Mouse (Mus musculus): ENCODE results near the gene Fam25c. TPM values are rescaled to one million over a fixed set of nuclear protein-coding genes. Genes with fewer than 3 reads are reported as not detected.
A peak's percentile ranks its signal among the peaks of the same experiment; 100 is the strongest.

Gene Fam25c
- polyA plus RNA-seq (2014; fragmentation: Nextera tagmentation; extraction: Ambion mirVana): not detected in 2 replicates

DNA sequence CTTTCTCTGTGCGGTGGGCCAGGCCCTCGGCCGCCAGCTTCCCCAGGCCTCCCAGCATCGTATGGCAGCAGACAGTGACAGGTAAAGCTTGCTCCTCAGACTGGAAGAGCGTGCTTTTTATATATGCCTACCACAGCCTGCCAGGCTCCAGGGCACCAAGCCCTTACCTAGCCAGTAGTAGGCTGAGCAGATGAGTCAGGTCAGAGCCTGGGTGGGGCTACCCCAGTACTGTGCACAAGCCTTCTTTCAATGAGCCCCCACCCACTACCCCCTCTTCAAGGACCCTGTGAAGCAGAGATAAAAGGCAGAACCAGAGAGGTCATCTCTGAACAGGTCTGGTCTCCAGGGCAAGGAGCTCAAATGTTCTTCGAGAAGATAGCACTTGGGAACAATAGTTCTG, at the start of gene Fam25c:
TSS of gene Fam25c (minus strand) at position 133 of the 400 bp plus-strand sequence.
- no peaks in the 10 kb centered on the region for H3K36me3 ChIP-seq (replicated peaks; ENCODE audit: control insufficient read depth, insufficient read depth)
- no peak for DNase-seq (ENCODE audit: low spot score)
- H3K27ac ChIP-seq: no peak within 1 kb of the TSS
- ATAC-seq (ENCODE audit: low FRiP score): no peak
- H3K4me2 ChIP-seq (replicated peaks): no peak within 1 kb of the TSS
- H3K9ac ChIP-seq: no peak within 1 kb of the TSS
- H3K27me3 ChIP-seq (ENCODE audit: control insufficient read depth, insufficient read depth, low read length): no peaks in the 10 kb centered on the region
- H3K4me1 ChIP-seq (replicated peaks; ENCODE audit: control insufficient read depth, insufficient read depth, low read length): no peaks in the 10 kb centered on the region
- H3K9me3 ChIP-seq (ENCODE audit: control insufficient read depth, low read length): no peaks in the 10 kb centered on the region
- WGBS: 85% methylated on average over 6 of the region's 6 CpGs
- H3K4me3 ChIP-seq (replicated peaks; ENCODE audit: low read length): no peak within 1 kb of the TSS

DNA sequence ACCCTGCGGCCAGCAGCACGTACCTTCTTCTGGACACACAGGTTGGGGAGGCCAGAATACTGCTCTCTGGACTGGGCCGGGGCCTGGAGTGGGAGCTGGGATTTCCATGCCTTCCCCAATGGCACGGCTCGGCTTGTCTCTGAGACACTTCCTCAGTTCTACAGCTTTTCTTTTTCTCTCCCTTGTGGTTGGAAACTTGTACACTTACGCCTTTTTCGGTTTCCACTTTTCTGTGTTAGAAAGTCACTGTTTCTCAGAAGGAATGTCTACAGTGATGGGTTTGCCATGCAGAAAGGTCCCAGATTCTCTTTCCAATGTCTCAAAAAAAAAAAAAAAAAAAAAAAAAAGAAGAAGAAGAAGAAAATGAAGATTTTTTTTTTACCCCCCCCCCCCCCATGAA, 48.2 kb upstream of the Fam25c start:
- ATAC-seq (ENCODE audit: low FRiP score) (no peak), DNase-seq (ENCODE audit: low spot score) (no peak)
- H3K4me3 ChIP-seq (replicated peaks; ENCODE audit: low read length): no peak overlapping the region
- no peaks in the 10 kb centered on the region for H3K4me1 ChIP-seq (replicated peaks; ENCODE audit: control insufficient read depth, insufficient read depth, low read length)
- peaks cover 46% of the 10 kb centered on the region for H3K36me3 ChIP-seq (replicated peaks; ENCODE audit: control insufficient read depth, insufficient read depth)
- H3K27me3 ChIP-seq (ENCODE audit: control insufficient read depth, insufficient read depth, low read length): no peaks in the 10 kb centered on the region
- 96% methylated on average over 7 of the region's 7 CpGs for WGBS
- no peak overlapping the region for H3K27ac ChIP-seq
- no peaks in the 10 kb centered on the region for H3K9me3 ChIP-seq (ENCODE audit: control insufficient read depth, low read length)
- H3K4me2 ChIP-seq (replicated peaks): no peak overlapping the region
- H3K9ac ChIP-seq: no peak overlapping the region

DNA sequence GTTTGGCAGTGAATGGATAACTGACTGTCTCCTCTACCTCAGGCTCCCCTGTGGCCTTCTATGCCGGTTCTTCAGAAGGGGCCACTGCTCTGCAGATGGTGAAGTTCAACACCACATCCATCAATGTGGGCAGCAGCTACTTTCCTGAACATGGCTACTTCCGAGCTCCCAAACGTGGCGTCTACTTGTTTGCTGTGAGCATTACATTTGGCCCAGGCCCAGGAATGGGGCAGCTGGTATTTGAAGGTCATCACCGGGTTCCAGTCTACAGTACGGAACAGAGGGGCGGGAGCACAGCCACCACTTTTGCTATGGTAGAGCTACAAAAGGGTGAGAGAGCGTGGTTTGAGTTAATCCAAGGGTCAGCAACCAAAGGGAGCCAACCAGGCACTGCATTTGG, 47.6 kb upstream of the Fam25c start:
- no peaks in the 10 kb centered on the region for H3K4me1 ChIP-seq (replicated peaks; ENCODE audit: control insufficient read depth, insufficient read depth, low read length)
- no peak overlapping the region for H3K4me2 ChIP-seq (replicated peaks)
- no peaks in the 10 kb centered on the region for H3K9me3 ChIP-seq (ENCODE audit: control insufficient read depth, low read length)
- DNase-seq (ENCODE audit: low spot score) (no peak), ATAC-seq (ENCODE audit: low FRiP score) (no peak)
- peaks cover 45% of the 10 kb centered on the region for H3K36me3 ChIP-seq (replicated peaks; ENCODE audit: control insufficient read depth, insufficient read depth)
- 89% methylated on average over 8 of the region's 8 CpGs for WGBS
- no peak overlapping the region for H3K4me3 ChIP-seq (replicated peaks; ENCODE audit: low read length)
- H3K9ac ChIP-seq: no peak overlapping the region
- no peaks in the 10 kb centered on the region for H3K27me3 ChIP-seq (ENCODE audit: control insufficient read depth, insufficient read depth, low read length)
- H3K27ac ChIP-seq: no peak overlapping the region

DNA sequence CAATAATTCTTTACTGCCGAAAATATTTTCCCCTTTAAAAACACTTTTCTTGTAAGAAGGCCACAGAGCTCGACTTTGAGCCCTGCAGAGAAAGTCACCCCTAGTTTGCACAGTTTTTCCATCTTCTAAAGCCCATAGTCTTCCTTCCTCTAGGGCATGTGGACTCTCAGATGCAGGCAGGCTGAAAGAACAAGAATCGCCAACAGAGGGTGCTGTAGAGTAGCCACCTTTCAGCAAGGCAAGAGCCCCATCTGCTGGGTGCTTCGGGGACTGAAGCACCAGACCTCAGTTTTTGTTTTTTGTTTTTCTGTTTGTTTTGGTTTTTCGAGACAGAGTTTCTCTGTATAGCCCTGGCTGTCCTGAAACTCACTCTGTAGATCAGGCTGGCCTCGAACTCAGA, 45.9 kb upstream of the Fam25c start:
- WGBS: 52% methylated on average over 6 of the region's 6 CpGs
- DNase-seq (ENCODE audit: low spot score) (peak; percentile 58), ATAC-seq (ENCODE audit: low FRiP score) (no peak)
- H3K4me3 ChIP-seq (replicated peaks; ENCODE audit: low read length): no peak overlapping the region
- no peak overlapping the region for H3K27ac ChIP-seq
- no peaks in the 10 kb centered on the region for H3K27me3 ChIP-seq (ENCODE audit: control insufficient read depth, insufficient read depth, low read length)
- H3K9me3 ChIP-seq (ENCODE audit: control insufficient read depth, low read length): no peaks in the 10 kb centered on the region
- H3K36me3 ChIP-seq (replicated peaks; ENCODE audit: control insufficient read depth, insufficient read depth): peaks cover 31% of the 10 kb centered on the region
- H3K9ac ChIP-seq: no peak overlapping the region
- no peaks in the 10 kb centered on the region for H3K4me1 ChIP-seq (replicated peaks; ENCODE audit: control insufficient read depth, insufficient read depth, low read length)
- H3K4me2 ChIP-seq (replicated peaks): no peak overlapping the region

DNA sequence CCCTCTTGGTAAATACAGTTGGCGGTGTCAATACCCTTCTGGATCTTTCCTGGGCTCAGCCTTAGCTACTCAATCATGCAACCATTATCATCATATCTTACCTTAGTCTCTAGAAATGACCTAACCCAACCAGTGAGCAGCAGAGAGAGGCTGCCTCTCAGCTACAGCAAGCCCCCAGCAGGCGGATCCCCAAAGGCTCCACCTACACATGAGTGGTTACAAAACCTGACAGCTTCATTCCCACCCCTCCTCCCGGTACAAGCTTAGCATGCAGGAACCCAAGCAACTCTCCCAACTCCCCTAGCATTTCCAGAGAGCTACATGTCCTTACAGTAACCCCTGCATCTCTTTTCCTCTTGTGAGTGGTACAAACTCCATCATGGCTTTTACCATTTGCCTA, 44.8 kb upstream of the Fam25c start:
- Histone ChIP-seq H3K9ac (no peak overlapping the region), H3K9me3 (ENCODE audit: control insufficient read depth, low read length) (no peaks in the 10 kb centered on the region), H3K36me3 (replicated peaks; ENCODE audit: control insufficient read depth, insufficient read depth) (peaks cover 28% of the 10 kb centered on the region), H3K4me2 (replicated peaks) (no peak overlapping the region), H3K27ac (no peak overlapping the region), H3K27me3 (ENCODE audit: control insufficient read depth, insufficient read depth, low read length) (no peaks in the 10 kb centered on the region), H3K4me3 (replicated peaks; ENCODE audit: low read length) (no peak overlapping the region), H3K4me1 (replicated peaks; ENCODE audit: control insufficient read depth, insufficient read depth, low read length) (no peaks in the 10 kb centered on the region)
- DNase-seq (ENCODE audit: low spot score) (no peak), ATAC-seq (ENCODE audit: low FRiP score) (no peak)
- WGBS: 98% methylated on average over 3 of the region's 3 CpGs

DNA sequence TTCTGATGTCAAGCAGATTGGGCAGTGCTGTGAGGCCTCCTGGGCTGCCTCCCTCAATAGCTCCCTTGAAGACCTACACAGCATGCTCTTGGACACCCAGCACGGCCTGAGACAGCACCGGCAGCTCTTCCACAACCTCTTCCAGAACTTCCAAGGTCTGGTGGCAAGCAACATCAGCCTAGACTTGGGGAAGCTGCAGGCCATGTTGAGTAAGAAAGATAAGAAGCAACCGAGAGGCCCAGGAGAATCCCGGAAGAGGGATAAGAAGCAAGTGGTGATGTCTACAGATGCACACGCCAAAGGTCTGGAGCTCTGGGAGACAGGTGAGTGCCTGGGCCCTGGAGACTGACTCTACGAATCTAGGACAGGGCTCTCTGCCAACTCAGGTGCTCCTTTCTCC, 44.1 kb upstream of the Fam25c start:
- ATAC-seq (ENCODE audit: low FRiP score): no peak
- peaks cover 23% of the 10 kb centered on the region for H3K36me3 ChIP-seq (replicated peaks; ENCODE audit: control insufficient read depth, insufficient read depth)
- WGBS: 92% methylated on average over 6 of the region's 6 CpGs

DNA sequence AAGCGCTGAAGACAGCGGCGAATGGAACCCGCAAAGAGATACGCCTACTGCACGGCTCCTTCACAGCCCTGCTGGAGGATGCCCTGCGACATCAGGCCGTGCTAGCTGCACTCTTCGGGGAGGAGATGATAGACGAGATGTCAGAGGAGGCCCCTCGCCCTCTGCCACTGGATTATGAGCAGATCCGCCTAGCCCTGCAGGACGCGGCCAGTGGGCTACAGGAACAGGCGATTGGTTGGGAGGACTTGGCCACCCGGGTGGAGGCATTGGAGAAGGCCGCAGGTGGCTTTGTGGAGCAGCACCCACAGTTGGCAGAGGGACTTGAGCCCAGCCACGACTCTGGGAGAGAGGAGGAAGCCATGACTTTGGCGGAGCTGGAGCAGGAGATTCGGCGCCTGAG, 43.7 kb upstream of the Fam25c start:
- H3K9ac ChIP-seq: no peak overlapping the region
- no peaks in the 10 kb centered on the region for H3K4me1 ChIP-seq (replicated peaks; ENCODE audit: control insufficient read depth, insufficient read depth, low read length)
- H3K9me3 ChIP-seq (ENCODE audit: control insufficient read depth, low read length): no peaks in the 10 kb centered on the region
- H3K4me2 ChIP-seq (replicated peaks): no peak overlapping the region
- H3K27me3 ChIP-seq (ENCODE audit: control insufficient read depth, insufficient read depth, low read length): no peaks in the 10 kb centered on the region
- no peak overlapping the region for H3K4me3 ChIP-seq (replicated peaks; ENCODE audit: low read length)
- H3K36me3 ChIP-seq (replicated peaks; ENCODE audit: control insufficient read depth, insufficient read depth): peaks cover 23% of the 10 kb centered on the region
- ATAC-seq (ENCODE audit: low FRiP score) (0 out of 2 replicates have a peak, but pooled peaks have one; percentile 11), DNase-seq (ENCODE audit: low spot score) (no peak)
- no peak overlapping the region for H3K27ac ChIP-seq
- WGBS: 90% methylated on average over 21 of the region's 21 CpGs

More for the DNA sequence above, 44.1 kb upstream of the Fam25c start:
- H3K4me1 ChIP-seq (replicated peaks; ENCODE audit: control insufficient read depth, insufficient read depth, low read length): no peaks in the 10 kb centered on the region
- H3K27me3 ChIP-seq (ENCODE audit: control insufficient read depth, insufficient read depth, low read length): no peaks in the 10 kb centered on the region
- no peak overlapping the region for H3K9ac ChIP-seq
- H3K4me3 ChIP-seq (replicated peaks; ENCODE audit: low read length): no peak overlapping the region
- H3K9me3 ChIP-seq (ENCODE audit: control insufficient read depth, low read length): no peaks in the 10 kb centered on the region
- no peak overlapping the region for H3K27ac ChIP-seq
- DNase-seq (ENCODE audit: low spot score): no peak
- no peak overlapping the region for H3K4me2 ChIP-seq (replicated peaks)

DNA sequence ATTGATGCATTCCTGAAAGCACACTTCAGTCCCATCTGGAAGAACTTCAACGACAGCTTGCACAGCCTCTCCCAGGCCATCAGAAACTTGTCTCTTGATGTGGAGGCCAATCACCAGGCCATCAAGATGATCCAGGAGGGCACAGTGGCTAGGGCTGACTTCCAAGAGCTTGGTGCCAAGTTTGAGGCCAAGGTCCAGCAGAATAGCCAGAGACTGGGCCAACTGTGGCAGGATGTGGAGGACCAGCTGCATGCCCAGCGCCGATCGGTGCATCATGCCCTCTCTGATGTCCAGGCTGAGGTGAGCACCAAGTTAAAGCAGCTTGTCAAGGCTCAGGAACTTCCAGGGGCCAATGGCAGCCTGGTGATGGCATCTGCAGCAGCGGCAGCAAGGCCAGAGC, 42.6 kb upstream of the Fam25c start:
- Histone ChIP-seq H3K36me3 (replicated peaks; ENCODE audit: control insufficient read depth, insufficient read depth) (peaks cover 18% of the 10 kb centered on the region), H3K27ac (no peak overlapping the region), H3K4me1 (replicated peaks; ENCODE audit: control insufficient read depth, insufficient read depth, low read length) (no peaks in the 10 kb centered on the region), H3K9me3 (ENCODE audit: control insufficient read depth, low read length) (no peaks in the 10 kb centered on the region), H3K27me3 (ENCODE audit: control insufficient read depth, insufficient read depth, low read length) (no peaks in the 10 kb centered on the region), H3K4me3 (replicated peaks; ENCODE audit: low read length) (no peak overlapping the region), H3K9ac (no peak overlapping the region), H3K4me2 (replicated peaks) (no peak overlapping the region)
- no peak for ATAC-seq (ENCODE audit: low FRiP score)
- no peak for DNase-seq (ENCODE audit: low spot score)
- 97% methylated on average over 5 of the region's 5 CpGs for WGBS

DNA sequence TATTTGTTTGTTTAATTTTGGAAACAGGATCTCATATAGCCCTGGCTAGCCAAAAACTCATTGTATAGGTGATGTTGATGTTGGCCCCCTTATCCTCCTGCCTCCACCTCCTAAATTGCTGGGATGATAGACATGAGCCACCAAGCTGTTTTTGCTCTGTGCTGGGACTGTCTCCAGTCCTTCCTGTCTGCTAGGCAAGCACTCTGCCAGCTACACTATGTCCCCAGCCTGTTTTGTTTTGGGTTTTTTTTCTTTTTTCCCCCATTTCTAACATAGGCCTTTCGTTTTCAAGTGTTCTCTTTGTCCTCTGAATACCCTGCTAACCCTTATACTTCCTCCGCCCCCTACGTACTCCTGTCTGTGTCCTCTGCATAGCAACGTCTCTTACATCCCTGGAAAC, 38.1 kb upstream of the Fam25c start:
- Histone ChIP-seq H3K27ac (no peak overlapping the region), H3K9me3 (ENCODE audit: control insufficient read depth, low read length) (no peaks in the 10 kb centered on the region), H3K4me1 (replicated peaks; ENCODE audit: control insufficient read depth, insufficient read depth, low read length) (no peaks in the 10 kb centered on the region), H3K27me3 (ENCODE audit: control insufficient read depth, insufficient read depth, low read length) (no peaks in the 10 kb centered on the region), H3K4me2 (replicated peaks) (no peak overlapping the region), H3K4me3 (replicated peaks; ENCODE audit: low read length) (no peak overlapping the region), H3K36me3 (replicated peaks; ENCODE audit: control insufficient read depth, insufficient read depth) (0 out of 2 replicates have a peak, but pooled peaks cover 5% of the 10 kb centered on the region), H3K9ac (no peak overlapping the region)
- DNase-seq (ENCODE audit: low spot score): no peak
- ATAC-seq (ENCODE audit: low FRiP score): no peak
- WGBS: 51% methylated on average over 4 of the region's 4 CpGs

Measured in hindbrain, embryonic 14.5 days (tissue).